ENCODE assay signal across 8 mouse cellular contexts in genomic region chr7:45705443-45705864, GRCm38 (mm10). TPM values are rescaled to one million over a fixed set of nuclear protein-coding genes. Genes with fewer than 3 reads are reported as not detected.
DNase-seq lines count a peak whose midpoint lies in the region; ATAC-seq and TF ChIP-seq lines count a peak whose summit lies in the region.

No protein-coding gene starts in this region.

- H3K4me1 ChIP-seq in kidney, postnatal 0 days (replicated peaks; ENCODE audit: insufficient read depth, low read length): peaks cover 20% of the 10 kb centered on the region
- peaks cover 38% of the 10 kb centered on the region for H3K4me1 ChIP-seq in embryonic facial prominence, embryonic 14.5 days (ENCODE audit: control insufficient read depth, insufficient read depth, low read length)
- H3K4me1 ChIP-seq in limb, embryonic 10.5 days: peaks cover 72% of the 10 kb centered on the region
- H3K4me1 ChIP-seq in neural tube, embryonic 13.5 days (replicated peaks): peaks cover 88% of the 10 kb centered on the region

- no peak for DNase-seq in kidney, postnatal 0 days (ENCODE audit: low spot score)
- no peak for DNase-seq in kidney, adult 9 months
- no peak for DNase-seq in embryonic facial prominence, embryonic 14.5 days (ENCODE audit: low spot score)
- peak; percentile 68 for DNase-seq in limb, embryonic 10.5 days (ENCODE audit: low spot score)
- DNase-seq in ovary, postnatal 36 days (ENCODE audit: low spot score): no peak
- DNase-seq in cerebellum, postnatal 4 days (ENCODE audit: low spot score in 2 of 2): no peak
- no peak for DNase-seq in ovary, adult 18-20 months (ENCODE audit: low spot score)

- no peaks in the 10 kb centered on the region for H3K9me3 ChIP-seq in kidney, postnatal 0 days (replicated peaks; ENCODE audit: low read length)
- H3K9me3 ChIP-seq in embryonic facial prominence, embryonic 14.5 days (ENCODE audit: control insufficient read depth, low read length): no peaks in the 10 kb centered on the region
- no peaks in the 10 kb centered on the region for H3K9me3 ChIP-seq in limb, embryonic 10.5 days (replicated peaks)
- no peaks in the 10 kb centered on the region for H3K9me3 ChIP-seq in neural tube, embryonic 13.5 days

- peak overlapping the region; percentile 93 for H3K4me2 ChIP-seq in kidney, postnatal 0 days (ENCODE audit: low read length)
- H3K4me2 ChIP-seq in embryonic facial prominence, embryonic 14.5 days (ENCODE audit: low read depth, low read length): peak overlapping the region; percentile 93
- H3K4me2 ChIP-seq in neural tube, embryonic 13.5 days: peak overlapping the region; percentile 99

- H3K27me3 ChIP-seq in kidney, postnatal 0 days (ENCODE audit: insufficient read depth, low read length): peaks cover 1% of the 10 kb centered on the region; the same call in 1 of the 2 replicates
- H3K27me3 ChIP-seq in embryonic facial prominence, embryonic 14.5 days (replicated peaks; ENCODE audit: control insufficient read depth, insufficient read depth, low read length): peaks cover under 1% of the 10 kb centered on the region; the same call in 1 of the 2 replicates
- H3K27me3 ChIP-seq in limb, embryonic 10.5 days (ENCODE audit: low read depth, poor library complexity, severe bottlenecking): peaks cover 12% of the 10 kb centered on the region
- H3K27me3 ChIP-seq in neural tube, embryonic 13.5 days: 0 out of 2 replicates have a peak, but pooled peaks cover 1% of the 10 kb centered on the region

- 1% methylated on average over 21 of the region's 21 CpGs for WGBS in kidney, postnatal 0 days
- whole genome bisulfite sequencing in embryonic facial prominence, embryonic 14.5 days: under 1% methylated on average over 21 of the region's 21 CpGs
- 1% methylated on average over 21 of the region's 21 CpGs for WGBS in limb, embryonic 10.5 days
- under 1% methylated on average over 21 of the region's 21 CpGs for WGBS in neural tube, embryonic 13.5 days

- H3K4me3 ChIP-seq in kidney, postnatal 0 days (replicated peaks; ENCODE audit: low read depth, low read length): peak overlapping the region; percentile 63
- H3K4me3 ChIP-seq in embryonic facial prominence, embryonic 14.5 days (ENCODE audit: low read depth, low read length): peak overlapping the region; percentile 65
- peak overlapping the region; percentile 81 for H3K4me3 ChIP-seq in limb, embryonic 10.5 days
- H3K4me3 ChIP-seq in neural tube, embryonic 13.5 days: peak overlapping the region; percentile 60

- TF ChIP-seq CTCF in kidney, postnatal 0 days (IDR thresholded peaks at IDR 0.05; ENCODE audit: low read depth): no peak

- H3K36me3 ChIP-seq in kidney, postnatal 0 days (ENCODE audit: insufficient read depth, low read length): 0 out of 2 replicates have a peak, but pooled peaks cover 8% of the 10 kb centered on the region
- peaks cover 10% of the 10 kb centered on the region for H3K36me3 ChIP-seq in embryonic facial prominence, embryonic 14.5 days (ENCODE audit: control insufficient read depth, insufficient read depth, low read length)
- peaks cover 10% of the 10 kb centered on the region for H3K36me3 ChIP-seq in limb, embryonic 10.5 days
- H3K36me3 ChIP-seq in neural tube, embryonic 13.5 days: peaks cover 11% of the 10 kb centered on the region

- ATAC-seq in kidney, postnatal 0 days (replicated peaks; ENCODE audit: low FRiP score, low read depth): no peak
- peak; percentile 0; the same call in 1 of the 2 replicates for ATAC-seq in embryonic facial prominence, embryonic 14.5 days (ENCODE audit: low read depth)
- ATAC-seq in neural tube, embryonic 13.5 days (ENCODE audit: low read depth): no peak

- H3K9ac ChIP-seq in kidney, postnatal 0 days (ENCODE audit: low read depth, low read length): peak overlapping the region; percentile 87
- peak overlapping the region; percentile 82 for H3K9ac ChIP-seq in embryonic facial prominence, embryonic 14.5 days (ENCODE audit: low read depth, low read length)
- H3K9ac ChIP-seq in neural tube, embryonic 13.5 days: peak overlapping the region; percentile 82

- peak overlapping the region; percentile 85 for H3K27ac ChIP-seq in kidney, postnatal 0 days
- H3K27ac ChIP-seq in embryonic facial prominence, embryonic 14.5 days (replicated peaks; ENCODE audit: low read depth, low read length): peak overlapping the region; percentile 77
- H3K27ac ChIP-seq in limb, embryonic 10.5 days: peak overlapping the region; percentile 90
- H3K27ac ChIP-seq in neural tube, embryonic 13.5 days (replicated peaks): peak overlapping the region; percentile 74

RNA-seq across cellular contexts. Expression of gene Dbp, which starts 0.6 kb away (rescaled TPM):
- 8.4 and 8.6 TPM in 2 replicates for polyA plus RNA-seq in kidney, postnatal 0 days (2015; fragmentation: Nextera tagmentation; extraction: Ambion mirVana)
- 3.4 and 4.7 TPM in 2 replicates for polyA plus RNA-seq in embryonic facial prominence, embryonic 14.5 days (2014; fragmentation: Nextera tagmentation; extraction: Ambion mirVana)
- polyA plus RNA-seq in limb, embryonic 10.5 days (2016; fragmentation: Nextera tagmentation; extraction: Ambion mirVana): 3.7 and 4.7 TPM in 2 replicates
- polyA plus RNA-seq in neural tube, embryonic 13.5 days (2015; fragmentation: Nextera tagmentation; extraction: Ambion mirVana): 3.1 and 4.1 TPM in 2 replicates

RNA-seq across cellular contexts. Expression of gene Car11, which starts 5.8 kb away (rescaled TPM):
- 7.5 and 8.9 TPM in 2 replicates for polyA plus RNA-seq in kidney, postnatal 0 days (2015; fragmentation: Nextera tagmentation; extraction: Ambion mirVana)
- 7.9 and 8.9 TPM in 2 replicates for polyA plus RNA-seq in embryonic facial prominence, embryonic 14.5 days (2014; fragmentation: Nextera tagmentation; extraction: Ambion mirVana)
- 2.2 and 4.9 TPM in 2 replicates for polyA plus RNA-seq in limb, embryonic 10.5 days (2016; fragmentation: Nextera tagmentation; extraction: Ambion mirVana)
- polyA plus RNA-seq in neural tube, embryonic 13.5 days (2015; fragmentation: Nextera tagmentation; extraction: Ambion mirVana): 44.5 and 46.0 TPM in 2 replicates

RNA-seq across cellular contexts. Expression of gene Rpl18, which starts 9.8 kb away (rescaled TPM):
- 1,049 and 1,142 TPM in 2 replicates for polyA plus RNA-seq in kidney, postnatal 0 days (2015; fragmentation: Nextera tagmentation; extraction: Ambion mirVana)
- 1,174 and 1,204 TPM in 2 replicates for polyA plus RNA-seq in embryonic facial prominence, embryonic 14.5 days (2014; fragmentation: Nextera tagmentation; extraction: Ambion mirVana)
- 1,218 and 1,459 TPM in 2 replicates for polyA plus RNA-seq in limb, embryonic 10.5 days (2016; fragmentation: Nextera tagmentation; extraction: Ambion mirVana)
- polyA plus RNA-seq in neural tube, embryonic 13.5 days (2015; fragmentation: Nextera tagmentation; extraction: Ambion mirVana): 570 and 614 TPM in 2 replicates

RNA-seq across cellular contexts. Expression of gene Sec1, which starts 11.3 kb away (rescaled TPM):
- polyA plus RNA-seq in kidney, postnatal 0 days (2015; fragmentation: Nextera tagmentation; extraction: Ambion mirVana): 0.13 and 0.32 TPM in 2 replicates
- polyA plus RNA-seq in embryonic facial prominence, embryonic 14.5 days (2014; fragmentation: Nextera tagmentation; extraction: Ambion mirVana): 2.1 and 2.5 TPM in 2 replicates
- 0.54 and 0.83 TPM in 2 replicates for polyA plus RNA-seq in limb, embryonic 10.5 days (2016; fragmentation: Nextera tagmentation; extraction: Ambion mirVana)
- polyA plus RNA-seq in neural tube, embryonic 13.5 days (2015; fragmentation: Nextera tagmentation; extraction: Ambion mirVana): 0.52 and 0.93 TPM in 2 replicates

RNA-seq across cellular contexts. Expression of gene Sphk2, which starts 12.3 kb away (rescaled TPM):
- polyA plus RNA-seq in kidney, postnatal 0 days (2015; fragmentation: Nextera tagmentation; extraction: Ambion mirVana): 20.8 and 22.3 TPM in 2 replicates
- polyA plus RNA-seq in embryonic facial prominence, embryonic 14.5 days (2014; fragmentation: Nextera tagmentation; extraction: Ambion mirVana): 24.0 and 25.6 TPM in 2 replicates
- 45.5 and 49.3 TPM in 2 replicates for polyA plus RNA-seq in limb, embryonic 10.5 days (2016; fragmentation: Nextera tagmentation; extraction: Ambion mirVana)
- polyA plus RNA-seq in neural tube, embryonic 13.5 days (2015; fragmentation: Nextera tagmentation; extraction: Ambion mirVana): 25.1 and 26.3 TPM in 2 replicates
